ENCODE assay signal across 8 mouse cellular contexts in genomic region chr10:81138821-81139528, GRCm38 (mm10). TPM values are rescaled to one million over a fixed set of nuclear protein-coding genes. Genes with fewer than 3 reads are reported as not detected.
DNase-seq lines count a peak whose midpoint lies in the region; ATAC-seq and TF ChIP-seq lines count a peak whose summit lies in the region.

No protein-coding gene starts in this region.

- no peak for ATAC-seq in kidney, postnatal 0 days (replicated peaks; ENCODE audit: low FRiP score, low read depth)
- ATAC-seq in embryonic facial prominence, embryonic 12.5 days (ENCODE audit: insufficient number of reproducible peaks, insufficient read depth, low FRiP score, low TSS enrichment): no peak
- ATAC-seq in hindbrain, embryonic 16.5 days: no peak
- ATAC-seq in midbrain, postnatal 0 days (ENCODE audit: low FRiP score): no peak

- peak overlapping the region; percentile 91 for H3K4me2 ChIP-seq in kidney, postnatal 0 days (ENCODE audit: low read length)
- peak overlapping the region; percentile 97 for H3K4me2 ChIP-seq in embryonic facial prominence, embryonic 12.5 days (replicated peaks)
- H3K4me2 ChIP-seq in hindbrain, embryonic 16.5 days (ENCODE audit: low read length): peak overlapping the region; percentile 92
- H3K4me2 ChIP-seq in midbrain, postnatal 0 days (ENCODE audit: low read depth, low read length, poor library complexity, severe bottlenecking): peak overlapping the region; percentile 97

- peak overlapping the region; percentile 84 for H3K9ac ChIP-seq in kidney, postnatal 0 days (ENCODE audit: low read depth, low read length)
- H3K9ac ChIP-seq in embryonic facial prominence, embryonic 12.5 days: peak overlapping the region; percentile 78
- peak overlapping the region; percentile 89 for H3K9ac ChIP-seq in hindbrain, embryonic 16.5 days (ENCODE audit: low read depth, low read length)
- H3K9ac ChIP-seq in midbrain, postnatal 0 days (replicated peaks; ENCODE audit: low read length, poor library complexity, severe bottlenecking): peak overlapping the region; percentile 96

- 51% methylated on average over 11 of the region's 11 CpGs for WGBS in kidney, postnatal 0 days
- 49% methylated on average over 11 of the region's 11 CpGs for WGBS in embryonic facial prominence, embryonic 12.5 days
- 57% methylated on average over 11 of the region's 11 CpGs for WGBS in hindbrain, embryonic 16.5 days
- WGBS in midbrain, postnatal 0 days: 58% methylated on average over 11 of the region's 11 CpGs

- peaks cover 6% of the 10 kb centered on the region; the same call in 1 of the 2 replicates for H3K36me3 ChIP-seq in kidney, postnatal 0 days (ENCODE audit: insufficient read depth, low read length)
- peaks cover 12% of the 10 kb centered on the region for H3K36me3 ChIP-seq in embryonic facial prominence, embryonic 12.5 days
- H3K36me3 ChIP-seq in hindbrain, embryonic 16.5 days (ENCODE audit: control insufficient read depth, insufficient read depth, low read length): peaks cover 3% of the 10 kb centered on the region
- H3K36me3 ChIP-seq in midbrain, postnatal 0 days (ENCODE audit: insufficient read depth, low read length): peaks cover 2% of the 10 kb centered on the region

- H3K27ac ChIP-seq in kidney, postnatal 0 days: peak overlapping the region; percentile 91
- H3K27ac ChIP-seq in embryonic facial prominence, embryonic 12.5 days: 0 out of 2 replicates have a peak overlapping the region, but pooled peaks have one; percentile 87
- H3K27ac ChIP-seq in hindbrain, embryonic 16.5 days (ENCODE audit: low read depth, low read length): peak overlapping the region; percentile 79
- peak overlapping the region; percentile 83 for H3K27ac ChIP-seq in midbrain, postnatal 0 days (ENCODE audit: low read depth, low read length)

- peak overlapping the region; percentile 66 for H3K4me3 ChIP-seq in kidney, postnatal 0 days (replicated peaks; ENCODE audit: low read depth, low read length)
- peak overlapping the region; percentile 64 for H3K4me3 ChIP-seq in embryonic facial prominence, embryonic 12.5 days
- peak overlapping the region; percentile 88 for H3K4me3 ChIP-seq in hindbrain, embryonic 16.5 days (ENCODE audit: low read length)
- peak overlapping the region; percentile 92 for H3K4me3 ChIP-seq in midbrain, postnatal 0 days (ENCODE audit: low read depth, low read length)

- H3K27me3 ChIP-seq in kidney, postnatal 0 days (ENCODE audit: insufficient read depth, low read length): no peaks in the 10 kb centered on the region
- peaks cover 19% of the 10 kb centered on the region for H3K27me3 ChIP-seq in embryonic facial prominence, embryonic 12.5 days
- H3K27me3 ChIP-seq in hindbrain, embryonic 16.5 days (replicated peaks; ENCODE audit: control insufficient read depth, insufficient read depth, low read length): peaks cover 8% of the 10 kb centered on the region; the same call in 1 of the 2 replicates
- peaks cover 10% of the 10 kb centered on the region for H3K27me3 ChIP-seq in midbrain, postnatal 0 days (ENCODE audit: insufficient read depth, low read length)

- H3K9me3 ChIP-seq in kidney, postnatal 0 days (replicated peaks; ENCODE audit: low read length): no peaks in the 10 kb centered on the region
- no peaks in the 10 kb centered on the region for H3K9me3 ChIP-seq in embryonic facial prominence, embryonic 12.5 days
- no peaks in the 10 kb centered on the region for H3K9me3 ChIP-seq in hindbrain, embryonic 16.5 days (ENCODE audit: control insufficient read depth, low read length)
- no peaks in the 10 kb centered on the region for H3K9me3 ChIP-seq in midbrain, postnatal 0 days (ENCODE audit: low read length)

- no peak for TF ChIP-seq CTCF in kidney, postnatal 0 days (IDR thresholded peaks at IDR 0.05; ENCODE audit: low read depth)
- TF ChIP-seq CTCF in midbrain, postnatal 0 days (IDR thresholded peaks at IDR 0.05): no peak

- no peak for DNase-seq in kidney, postnatal 0 days (ENCODE audit: low spot score)
- no peak for DNase-seq in kidney, adult 9 months
- DNase-seq in midbrain, postnatal 0 days (ENCODE audit: low spot score): no peak
- DNase-seq in layer of hippocampus, postnatal 25 days (ENCODE audit: extremely low spot score in 1 of 2, low spot score in 1 of 2): no peak
- no peak for DNase-seq in thymus, postnatal 0 days (ENCODE audit: low spot score)
- no peak for DNase-seq in testis, postnatal 14 days (ENCODE audit: low spot score)

- H3K4me1 ChIP-seq in kidney, postnatal 0 days (replicated peaks; ENCODE audit: insufficient read depth, low read length): peaks cover 20% of the 10 kb centered on the region
- H3K4me1 ChIP-seq in embryonic facial prominence, embryonic 12.5 days: peaks cover 62% of the 10 kb centered on the region
- H3K4me1 ChIP-seq in hindbrain, embryonic 16.5 days (ENCODE audit: control insufficient read depth, insufficient read depth, low read depth, low read length): peaks cover 45% of the 10 kb centered on the region
- H3K4me1 ChIP-seq in midbrain, postnatal 0 days (ENCODE audit: insufficient read depth, low read length): peaks cover 8% of the 10 kb centered on the region; the same call in 1 of the 2 replicates

RNA-seq across cellular contexts. Expression of gene Zbtb7a, which starts 4.0 kb away (rescaled TPM):
- 33.7 and 37.4 TPM in 2 replicates for polyA plus RNA-seq in kidney, postnatal 0 days (2015; fragmentation: Nextera tagmentation; extraction: Ambion mirVana)
- polyA plus RNA-seq in embryonic facial prominence, embryonic 12.5 days (2016; fragmentation: Nextera tagmentation; extraction: Ambion mirVana): 21.7 and 22.3 TPM in 2 replicates
- 13.3 and 13.6 TPM in 2 replicates for polyA plus RNA-seq in hindbrain, embryonic 16.5 days (2015; fragmentation: Nextera tagmentation; extraction: Ambion mirVana)
- 23.6 and 29.5 TPM in 2 replicates for total RNA-seq in midbrain, postnatal 0 days (2014; rRNA removed)
- polyA plus RNA-seq in midbrain, postnatal 0 days (2015; fragmentation: Nextera tagmentation; extraction: Ambion mirVana): 16.1 and 18.0 TPM in 2 replicates
- total RNA-seq in layer of hippocampus, postnatal 25 days (2021): 100 to 1,000 TPM in 1 of 2 experiments, 10 to 100 TPM in 1; 94.7 to 101 TPM
- 34.5 and 44.9 TPM in 2 replicates for polyA plus RNA-seq in thymus, postnatal 0 days (2015; fragmentation: Nextera tagmentation; extraction: Ambion mirVana)

RNA-seq across cellular contexts. Expression of gene Pias4, which starts 28.7 kb away (rescaled TPM):
- 28.4 and 32.0 TPM in 2 replicates for polyA plus RNA-seq in kidney, postnatal 0 days (2015; fragmentation: Nextera tagmentation; extraction: Ambion mirVana)
- polyA plus RNA-seq in embryonic facial prominence, embryonic 12.5 days (2016; fragmentation: Nextera tagmentation; extraction: Ambion mirVana): 57.5 and 62.0 TPM in 2 replicates
- 47.1 and 56.9 TPM in 2 replicates for polyA plus RNA-seq in hindbrain, embryonic 16.5 days (2015; fragmentation: Nextera tagmentation; extraction: Ambion mirVana)
- 31.2 and 38.0 TPM in 2 replicates for total RNA-seq in midbrain, postnatal 0 days (2014; rRNA removed)
- polyA plus RNA-seq in midbrain, postnatal 0 days (2015; fragmentation: Nextera tagmentation; extraction: Ambion mirVana): 30.1 and 31.3 TPM in 2 replicates
- total RNA-seq in layer of hippocampus, postnatal 25 days (2021): 10 to 100 TPM; 28.2 to 28.9 TPM
- polyA plus RNA-seq in thymus, postnatal 0 days (2015; fragmentation: Nextera tagmentation; extraction: Ambion mirVana): 37.3 and 39.0 TPM in 2 replicates

RNA-seq across cellular contexts. Expression of gene Map2k2, which starts 33.3 kb away (rescaled TPM):
- 162 and 166 TPM in 2 replicates for polyA plus RNA-seq in kidney, postnatal 0 days (2015; fragmentation: Nextera tagmentation; extraction: Ambion mirVana)
- 230 and 238 TPM in 2 replicates for polyA plus RNA-seq in embryonic facial prominence, embryonic 12.5 days (2016; fragmentation: Nextera tagmentation; extraction: Ambion mirVana)
- polyA plus RNA-seq in hindbrain, embryonic 16.5 days (2015; fragmentation: Nextera tagmentation; extraction: Ambion mirVana): 236 and 240 TPM in 2 replicates
- total RNA-seq in midbrain, postnatal 0 days (2014; rRNA removed): 256 and 261 TPM in 2 replicates
- 210 and 218 TPM in 2 replicates for polyA plus RNA-seq in midbrain, postnatal 0 days (2015; fragmentation: Nextera tagmentation; extraction: Ambion mirVana)
- 100 to 1,000 TPM; 123 to 127 TPM for total RNA-seq in layer of hippocampus, postnatal 25 days (2021)
- polyA plus RNA-seq in thymus, postnatal 0 days (2015; fragmentation: Nextera tagmentation; extraction: Ambion mirVana): 142 and 150 TPM in 2 replicates

RNA-seq across cellular contexts. Expression of gene Eef2, which starts 37.5 kb away (rescaled TPM):
- polyA plus RNA-seq in kidney, postnatal 0 days (2015; fragmentation: Nextera tagmentation; extraction: Ambion mirVana): 560 and 590 TPM in 2 replicates
- 552 and 562 TPM in 2 replicates for polyA plus RNA-seq in embryonic facial prominence, embryonic 12.5 days (2016; fragmentation: Nextera tagmentation; extraction: Ambion mirVana)
- 525 and 551 TPM in 2 replicates for polyA plus RNA-seq in hindbrain, embryonic 16.5 days (2015; fragmentation: Nextera tagmentation; extraction: Ambion mirVana)
- 2,062 and 2,304 TPM in 2 replicates for total RNA-seq in midbrain, postnatal 0 days (2014; rRNA removed)
- 440 and 459 TPM in 2 replicates for polyA plus RNA-seq in midbrain, postnatal 0 days (2015; fragmentation: Nextera tagmentation; extraction: Ambion mirVana)
- total RNA-seq in layer of hippocampus, postnatal 25 days (2021): 100 to 1,000 TPM; 896 to 944 TPM
- polyA plus RNA-seq in thymus, postnatal 0 days (2015; fragmentation: Nextera tagmentation; extraction: Ambion mirVana): 612 and 638 TPM in 2 replicates

RNA-seq across cellular contexts. Expression of gene Creb3l3, which starts 40.3 kb away (rescaled TPM):
- 0.29 and 0.36 TPM in 2 replicates for polyA plus RNA-seq in kidney, postnatal 0 days (2015; fragmentation: Nextera tagmentation; extraction: Ambion mirVana)
- 0.31 and 0.69 TPM in 2 replicates for polyA plus RNA-seq in embryonic facial prominence, embryonic 12.5 days (2016; fragmentation: Nextera tagmentation; extraction: Ambion mirVana)
- 0.24 and 0.32 TPM in 2 replicates for polyA plus RNA-seq in hindbrain, embryonic 16.5 days (2015; fragmentation: Nextera tagmentation; extraction: Ambion mirVana)
- total RNA-seq in midbrain, postnatal 0 days (2014; rRNA removed): 0.28 and 1.6 TPM in 2 replicates
- 0.62 and 0.81 TPM in 2 replicates for polyA plus RNA-seq in midbrain, postnatal 0 days (2015; fragmentation: Nextera tagmentation; extraction: Ambion mirVana)
- under 1 TPM; 0.81 to 0.94 TPM for total RNA-seq in layer of hippocampus, postnatal 25 days (2021)
- 0.24 and 0.53 TPM in 2 replicates for polyA plus RNA-seq in thymus, postnatal 0 days (2015; fragmentation: Nextera tagmentation; extraction: Ambion mirVana)
